Mouse (Mus musculus) kidney, adult 2 months (tissue): ENCODE measurements around the gene Lce6a. TPM values are rescaled to one million over a fixed set of nuclear protein-coding genes. Genes with fewer than 3 reads are reported as not detected.

Experiments
- DNase-seq: peaks from one replicate; pipeline ENCODE4 v3.0.0; 2021
- H3K27ac ChIP-seq: fragments of 200-500 bp; 2 replicates; pipeline ENCODE4 v1.5.1; 2012; ENCODE audit warnings: low read depth, low read length, control low read depth, inconsistent platforms; ENCODE audit not compliant: insufficient read depth
- H3K27me3 ChIP-seq: fragments of 200-500 bp; replicated peaks from 2 replicates; pipeline ENCODE4 v1.6.1; 2012; ENCODE audit warnings: mild to moderate bottlenecking, moderate library complexity, low read length, inconsistent platforms; ENCODE audit not compliant: control insufficient read depth, insufficient read depth
- H3K36me3 ChIP-seq: fragments of 200-500 bp; 2 replicates; pipeline ENCODE4 v1.6.1; 2012; ENCODE audit warnings: mild to moderate bottlenecking, moderate library complexity, low read length, inconsistent platforms; ENCODE audit not compliant: control insufficient read depth, insufficient read depth
- H3K4me1 ChIP-seq: fragments of 200-500 bp; 2 replicates; pipeline ENCODE4 v1.6.1; 2011; ENCODE audit warnings: low read length; ENCODE audit not compliant: control insufficient read depth, insufficient read depth
- H3K4me3 ChIP-seq: fragments of 200-500 bp; 2 replicates; pipeline ENCODE4 v1.5.1; 2011; ENCODE audit warnings: mild to moderate bottlenecking, low read depth, low read length, control low read depth; ENCODE audit not compliant: insufficient read depth
- CTCF ChIP-seq: fragments of 200-500 bp; conservative IDR thresholded peaks from 2 replicates; pipeline ENCODE4 v1.5.1; 2011; ENCODE audit warnings: low read depth, mild to moderate bottlenecking, control low read depth, low read length, moderate library complexity, mixed read lengths; ENCODE audit not compliant: insufficient read depth, insufficient read length
- POLR2A ChIP-seq: fragments of 200-500 bp; IDR thresholded peaks from one replicate; pipeline ENCODE4 v1.6.1; 2011; ENCODE audit warnings: low read depth, low read length, control low read depth
- WGBS: fragments of 180-500 bp; shearing (Covaris S2); methylation state at CpG from one replicate; pipeline ENCODE4 v1.1.7; 2018; 5-methylcytosine and 5-hydroxymethylcytosine counted together
- polyA plus RNA-seq: library from polyadenylated mRNA; depleted of rRNA; stranded (reverse); fragments of >200 nt; gene quantifications from 2 replicates; pipeline ENCODE4 v1.2.3, GENCODE M21; 2012; rRNA removed

The Lce6a gene
- polyA plus RNA-seq, 1 experiment, result not detected

GRCm38 (mm10) chr3:92585055-92585454 is 36.4 kb downstream of the Lce6a start:
- H3K27ac ChIP-seq, result no peak overlapping the region
- no peak overlapping the region for H3K4me3 ChIP-seq
- WGBS, result 59% methylated on average over 1 of the region's 1 CpGs
- DNase-seq, result no peak
- H3K36me3 ChIP-seq, result no peaks in the 10 kb centered on the region
- H3K4me1 ChIP-seq, result no peaks in the 10 kb centered on the region
- H3K27me3 ChIP-seq, result no peaks in the 10 kb centered on the region
- TF ChIP-seq CTCF (no peak), POLR2A (no peak)

- Histone ChIP-seq H3K4me3 (no peak overlapping the region), H3K27ac (no peak overlapping the region), H3K36me3 (no peaks in the 10 kb centered on the region), H3K4me1 (no peaks in the 10 kb centered on the region), H3K27me3 (no peaks in the 10 kb centered on the region)
- no peak for TF ChIP-seq CTCF
- no peak for TF ChIP-seq POLR2A
- no peak for DNase-seq
- WGBS, result 69% methylated on average over 3 of the region's 3 CpGs
Observed at GRCm38 (mm10) chr3:92583164-92583826, 38.2 kb downstream of the Lce6a start.

GRCm38 (mm10) chr3:92579508-92579907 is 42.0 kb downstream of the Lce6a start:
- Histone ChIP-seq H3K27me3 (no peaks in the 10 kb centered on the region), H3K4me1 (no peaks in the 10 kb centered on the region), H3K36me3 (no peaks in the 10 kb centered on the region), H3K4me3 (no peak overlapping the region), H3K27ac (no peak overlapping the region)
- WGBS, result 64% methylated on average over 1 of the region's 1 CpGs
- TF ChIP-seq POLR2A (no peak), CTCF (no peak)
- no peak for DNase-seq

- no peaks in the 10 kb centered on the region for H3K27me3 ChIP-seq
- no peak for TF ChIP-seq POLR2A
- no peak for TF ChIP-seq CTCF
- no peaks in the 10 kb centered on the region for H3K4me1 ChIP-seq
- H3K36me3 ChIP-seq, result no peaks in the 10 kb centered on the region
- H3K4me3 ChIP-seq, result no peak overlapping the region
- DNase-seq, result no peak
- 87% methylated on average over 4 of the region's 4 CpGs for WGBS
- no peak overlapping the region for H3K27ac ChIP-seq
Observed at GRCm38 (mm10) chr3:92578652-92579413, 42.6 kb downstream of the Lce6a start.

- Histone ChIP-seq H3K27me3 (no peaks in the 10 kb centered on the region), H3K27ac (no peak within 1 kb of the TSS), H3K36me3 (no peaks in the 10 kb centered on the region), H3K4me1 (no peaks in the 10 kb centered on the region), H3K4me3 (no peak within 1 kb of the TSS)
- TF ChIP-seq CTCF, result no peak
- TF ChIP-seq POLR2A, result no peak
- WGBS, result 71% methylated on average over 1 of the region's 1 CpGs
- no peak for DNase-seq
Observed at GRCm38 (mm10) chr3:92573449-92574041, 47.9 kb downstream of the Lce6a start, which contains the start of gene Ivl. Gene Ivl (minus strand): TSS chr3:92573735.

- no peak for TF ChIP-seq CTCF
- TF ChIP-seq POLR2A, result no peak
- DNase-seq, result no peak
- no peaks in the 10 kb centered on the region for H3K36me3 ChIP-seq
Observed at GRCm38 (mm10) chr3:92572514-92573155, 48.8 kb downstream of the Lce6a start.

More at GRCm38 (mm10) chr3:92572514-92573155, 48.8 kb downstream of the Lce6a start:
- Histone ChIP-seq H3K27me3 (no peaks in the 10 kb centered on the region), H3K4me3 (no peak overlapping the region), H3K27ac (no peak overlapping the region), H3K4me1 (no peaks in the 10 kb centered on the region)
- 39% methylated on average over 2 of the region's 2 CpGs for WGBS

Other genes starting within 250 kb of the Lce6a start
- not detected in 2 replicates for gene Sprr2h, start 236.0 kb downstream of the Lce6a start, polyA plus RNA-seq
- gene Sprr2i, start 213.7 kb downstream of the Lce6a start, polyA plus RNA-seq, result not detected in 2 replicates
- not detected in 2 replicates for gene Sprr2j-ps, start 203.6 kb downstream of the Lce6a start, polyA plus RNA-seq
- gene Gm9774, start 192.2 kb downstream of the Lce6a start, polyA plus RNA-seq, result 4.2 and 7.0 TPM in 2 replicates
- not detected in 2 replicates for gene Sprr2k, start 189.1 kb downstream of the Lce6a start, polyA plus RNA-seq
- not detected in 2 replicates for gene Sprr1b, start 182.9 kb downstream of the Lce6a start, polyA plus RNA-seq
- not detected in 2 replicates for gene Sprr3, start 162.9 kb downstream of the Lce6a start, polyA plus RNA-seq
- 32.6 and 48.8 TPM in 2 replicates for gene Sprr1a, start 135.8 kb downstream of the Lce6a start, polyA plus RNA-seq
- not detected in 2 replicates for gene Sprr4, start 121.2 kb downstream of the Lce6a start, polyA plus RNA-seq
- not detected in 2 replicates for gene 2310046K23Rik, start 87.1 kb downstream of the Lce6a start, polyA plus RNA-seq
- 0.08 and 0.14 TPM in 2 replicates for gene Ivl, start 47.9 kb downstream of the Lce6a start, polyA plus RNA-seq
- 3.3 and 3.5 TPM in 2 replicates for gene Smcp, start 32.7 kb downstream of the Lce6a start, polyA plus RNA-seq
- gene 2210017I01Rik, start 14.2 kb downstream of the Lce6a start, polyA plus RNA-seq, result not detected in 2 replicates
- not detected in 2 replicates for gene Lce1a1, start 26.6 kb upstream of the Lce6a start, polyA plus RNA-seq
- not detected in 2 replicates for gene Lce1b, start 35.3 kb upstream of the Lce6a start, polyA plus RNA-seq
- gene Lce1a2, start 48.7 kb upstream of the Lce6a start, polyA plus RNA-seq, result not detected in 2 replicates
- gene Lce1c, start 57.6 kb upstream of the Lce6a start, polyA plus RNA-seq, result not detected in 2 replicates
- not detected in 2 replicates for gene Lce1d, start 65.5 kb upstream of the Lce6a start, polyA plus RNA-seq
- not detected in 2 replicates for gene Lce1e, start 87.4 kb upstream of the Lce6a start, polyA plus RNA-seq
- gene Lce1f, start 98.7 kb upstream of the Lce6a start, polyA plus RNA-seq, result not detected in 2 replicates
- not detected in 2 replicates for gene Gm38119, start 117.4 kb upstream of the Lce6a start, polyA plus RNA-seq
- not detected in 2 replicates for gene Lce1g, start 130.7 kb upstream of the Lce6a start, polyA plus RNA-seq
- not detected in 2 replicates for gene Lce1h, start 143.4 kb upstream of the Lce6a start, polyA plus RNA-seq
- not detected in 2 replicates for gene Lce1i, start 157.2 kb upstream of the Lce6a start, polyA plus RNA-seq
- not detected in 2 replicates for gene Lce1j, start 168.9 kb upstream of the Lce6a start, polyA plus RNA-seq
- gene Lce1k, start 186.2 kb upstream of the Lce6a start, polyA plus RNA-seq, result not detected in 2 replicates
- not detected in 2 replicates for gene Kprp, start 205.6 kb upstream of the Lce6a start, polyA plus RNA-seq
- gene Lce1l, start 229.6 kb upstream of the Lce6a start, polyA plus RNA-seq, result not detected in 2 replicates
- not detected in 2 replicates for gene 2310050C09Rik, start 248.6 kb upstream of the Lce6a start, polyA plus RNA-seq